Mouse (Mus musculus) kidney, postnatal 4 days (tissue): ENCODE results near the gene Gm6370.
A peak's percentile ranks its signal among the peaks of the same experiment; 100 is the strongest.
"Not testable (repeated sequence)": the region's sequence is repeated elsewhere in the genome, so short reads cannot be mapped to it uniquely, and the experiment has no call there.

Experiments used
- DNase-seq, 2 experiments: peaks; one replicate each; pipeline ENCODE4 v3.0.0; 2021; ENCODE audit warnings: mixed read lengths in 2 of 2

The Gm6370 gene

GRCm38 (mm10) chr5:146491063-146491462, at the start of gene Gm6370:
Gene Gm6370 (plus strand): TSS chr5:146491363.
- not testable (repeated sequence) for DNase-seq

GRCm38 (mm10) chr5:146442767-146443166, 48.4 kb upstream of the Gm6370 start:
- no peak for DNase-seq

GRCm38 (mm10) chr5:146446633-146447032, 44.5 kb upstream of the Gm6370 start:
- DNase-seq: no peak

- no peak for DNase-seq
These were observed 39.4 kb upstream of the Gm6370 start for GRCm38 (mm10) chr5:146451592-146452254.

GRCm38 (mm10) chr5:146453556-146453955, 37.6 kb upstream of the Gm6370 start:
- DNase-seq: no peak

GRCm38 (mm10) chr5:146461612-146462011, 29.6 kb upstream of the Gm6370 start:
- DNase-seq: peak; percentile 36 to 63

- no peak for DNase-seq
These were observed 24.5 kb upstream of the Gm6370 start for GRCm38 (mm10) chr5:146466663-146467062.

GRCm38 (mm10) chr5:146468311-146468710, 22.9 kb upstream of the Gm6370 start:
- DNase-seq: no peak

GRCm38 (mm10) chr5:146470821-146471220, 20.3 kb upstream of the Gm6370 start:
- DNase-seq: no peak

GRCm38 (mm10) chr5:146471311-146471710, 19.9 kb upstream of the Gm6370 start:
- DNase-seq: no peak

- DNase-seq: no peak
These were observed 19.3 kb upstream of the Gm6370 start for GRCm38 (mm10) chr5:146471821-146472220.

- peak; percentile 62 to 69 for DNase-seq
These were observed 11.6 kb upstream of the Gm6370 start for GRCm38 (mm10) chr5:146479564-146479963.

- DNase-seq: not testable (repeated sequence)
These were observed 9.5 kb upstream of the Gm6370 start, which contains the start of gene Gm6408 for GRCm38 (mm10) chr5:146481665-146482064. Gene Gm6408 (plus strand): TSS chr5:146481965.

GRCm38 (mm10) chr5:146488959-146489358, 2.2 kb upstream of the Gm6370 start:
- DNase-seq: peak; percentile 63 to 69

GRCm38 (mm10) chr5:146502099-146502498, 10.9 kb downstream of the Gm6370 start, which contains the start of gene 4930449I24Rik:
Gene 4930449I24Rik (plus strand): TSS chr5:146502399.
- DNase-seq: not testable (repeated sequence)

GRCm38 (mm10) chr5:146513823-146514222, 22.7 kb downstream of the Gm6370 start, which contains the start of gene Gm3402:
Gene Gm3402 (plus strand): TSS chr5:146514123.
- not testable (repeated sequence) for DNase-seq

- DNase-seq: not testable (repeated sequence)
These were observed 34.3 kb downstream of the Gm6370 start, which contains the start of gene Gm3404 for GRCm38 (mm10) chr5:146525501-146525900. Gene Gm3404 (plus strand): TSS chr5:146525801.

GRCm38 (mm10) chr5:146537347-146537746, 46.2 kb downstream of the Gm6370 start, which contains the start of gene Gm3409:
Gene Gm3409 (plus strand): TSS chr5:146537647.
- not testable (repeated sequence) for DNase-seq
